Mouse (Mus musculus): ENCODE results near the gene Zfp704. TPM values are rescaled to one million over a fixed set of nuclear protein-coding genes. Genes with fewer than 3 reads are reported as not detected.

Zfp704 gene
- polyA plus RNA-seq, 1 experiment from 2014 or later: 7.2 TPM

DNA sequence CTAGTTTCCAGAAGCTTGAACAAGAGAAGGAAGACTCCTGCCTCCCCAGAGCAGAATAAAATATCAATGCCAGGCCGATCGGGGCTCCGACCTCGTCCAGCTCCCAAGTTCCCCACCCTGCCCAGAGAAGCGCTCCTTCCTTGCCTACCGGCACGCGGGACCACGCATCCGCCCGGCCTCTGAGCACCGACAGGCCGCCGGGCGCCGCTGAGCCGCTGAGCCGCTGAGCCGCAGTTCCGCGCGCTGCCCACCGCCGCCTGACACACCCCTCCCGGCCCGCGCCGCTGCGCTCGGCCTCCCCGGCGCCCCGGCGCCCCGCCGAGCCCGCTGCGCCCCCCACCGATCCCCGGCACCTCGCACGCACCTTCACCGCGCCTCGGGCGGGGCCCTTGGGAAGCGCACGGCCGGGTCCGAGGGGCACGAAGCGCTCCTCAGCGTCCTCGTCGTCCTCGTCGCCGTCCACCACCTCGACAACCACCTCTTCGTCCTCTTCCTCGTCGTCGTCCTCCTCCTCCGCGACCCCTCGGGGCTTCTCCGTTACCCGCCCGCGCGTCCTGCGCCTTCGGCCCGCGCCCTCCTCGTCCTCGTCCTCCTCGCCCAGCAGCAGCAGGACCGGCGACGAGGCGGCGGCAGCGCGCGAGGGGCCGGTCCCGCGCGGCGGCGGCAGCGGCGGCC is 842 bp downstream of the Zfp704 start:
- DNase-seq (ENCODE audit: low spot score): no peak
- Histone ChIP-seq H3K9me3 (no peaks in the 10 kb centered on the region), H3K36me3 (no peaks in the 10 kb centered on the region), H3K4me1 (peaks cover 36% of the 10 kb centered on the region), H3K4me3 (peak overlapping the region; percentile 96), H3K27me3 (ENCODE audit: insufficient read depth, poor library complexity, severe bottlenecking) (no peaks in the 10 kb centered on the region), H3K27ac (peak overlapping the region; percentile 97)
- WGBS: 1% methylated on average over 87 of the region's 94 CpGs

DNA sequence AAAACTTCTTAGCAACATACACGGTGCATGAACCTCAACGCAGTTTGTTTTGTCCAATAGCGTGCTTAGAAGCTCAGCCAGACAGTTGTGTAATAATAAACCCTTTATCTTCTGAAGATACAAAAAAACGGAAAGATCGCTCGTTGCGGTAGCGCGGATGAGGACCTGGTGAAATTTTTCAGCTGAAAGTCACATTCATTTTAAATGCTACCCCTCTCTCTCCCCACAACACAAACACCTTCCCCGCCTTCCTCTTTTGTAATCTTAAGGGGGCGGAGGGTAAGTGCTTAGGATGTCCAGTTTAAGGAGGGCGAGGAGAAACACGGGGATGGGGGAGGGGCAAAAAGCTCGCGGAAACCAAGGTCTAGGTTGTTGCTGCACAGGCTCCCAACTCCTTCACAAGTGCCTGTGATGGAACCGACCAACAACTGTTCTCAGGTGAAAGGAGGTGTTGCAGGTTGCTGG is 1.4 kb downstream of the Zfp704 start:
- WGBS: under 1% methylated on average over 16 of the region's 16 CpGs

DNA sequence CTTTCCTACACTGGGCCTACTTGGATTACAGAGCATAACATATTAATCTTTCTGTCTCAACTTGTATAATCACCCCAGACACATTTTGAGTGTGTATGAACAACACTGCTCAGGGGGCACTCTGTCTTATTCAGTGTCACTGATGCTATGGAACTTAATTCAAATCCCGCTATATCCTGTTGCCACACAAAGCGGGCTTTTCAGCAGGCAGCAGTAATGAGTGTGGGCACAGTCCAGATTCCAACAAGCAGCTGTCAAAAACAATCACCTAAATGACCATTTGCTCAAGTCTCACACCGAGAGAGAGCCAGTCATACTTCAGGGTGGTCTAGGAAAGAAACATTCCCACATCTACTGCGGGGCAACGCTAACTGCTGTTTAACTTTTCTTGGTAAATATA is 2.2 kb downstream of the Zfp704 start:
- H3K4me3 ChIP-seq: peak overlapping the region; percentile 96; the same call in 1 of the 2 replicates
- no peak for DNase-seq (ENCODE audit: low spot score)
- WGBS: 65% methylated on average over 5 of the region's 5 CpGs
- H3K27me3 ChIP-seq (ENCODE audit: insufficient read depth, poor library complexity, severe bottlenecking): no peaks in the 10 kb centered on the region
- no peaks in the 10 kb centered on the region for H3K9me3 ChIP-seq
- peaks cover 36% of the 10 kb centered on the region for H3K4me1 ChIP-seq
- H3K36me3 ChIP-seq: no peaks in the 10 kb centered on the region
- H3K27ac ChIP-seq: no peak overlapping the region

More for the DNA sequence above, 1.4 kb downstream of the Zfp704 start:
- no peak for DNase-seq (ENCODE audit: low spot score)
- no peaks in the 10 kb centered on the region for H3K9me3 ChIP-seq
- H3K4me1 ChIP-seq: peaks cover 36% of the 10 kb centered on the region
- no peaks in the 10 kb centered on the region for H3K36me3 ChIP-seq
- peak overlapping the region; percentile 96 for H3K4me3 ChIP-seq
- H3K27me3 ChIP-seq (ENCODE audit: insufficient read depth, poor library complexity, severe bottlenecking): no peaks in the 10 kb centered on the region
- peak overlapping the region; percentile 97 for H3K27ac ChIP-seq

DNA sequence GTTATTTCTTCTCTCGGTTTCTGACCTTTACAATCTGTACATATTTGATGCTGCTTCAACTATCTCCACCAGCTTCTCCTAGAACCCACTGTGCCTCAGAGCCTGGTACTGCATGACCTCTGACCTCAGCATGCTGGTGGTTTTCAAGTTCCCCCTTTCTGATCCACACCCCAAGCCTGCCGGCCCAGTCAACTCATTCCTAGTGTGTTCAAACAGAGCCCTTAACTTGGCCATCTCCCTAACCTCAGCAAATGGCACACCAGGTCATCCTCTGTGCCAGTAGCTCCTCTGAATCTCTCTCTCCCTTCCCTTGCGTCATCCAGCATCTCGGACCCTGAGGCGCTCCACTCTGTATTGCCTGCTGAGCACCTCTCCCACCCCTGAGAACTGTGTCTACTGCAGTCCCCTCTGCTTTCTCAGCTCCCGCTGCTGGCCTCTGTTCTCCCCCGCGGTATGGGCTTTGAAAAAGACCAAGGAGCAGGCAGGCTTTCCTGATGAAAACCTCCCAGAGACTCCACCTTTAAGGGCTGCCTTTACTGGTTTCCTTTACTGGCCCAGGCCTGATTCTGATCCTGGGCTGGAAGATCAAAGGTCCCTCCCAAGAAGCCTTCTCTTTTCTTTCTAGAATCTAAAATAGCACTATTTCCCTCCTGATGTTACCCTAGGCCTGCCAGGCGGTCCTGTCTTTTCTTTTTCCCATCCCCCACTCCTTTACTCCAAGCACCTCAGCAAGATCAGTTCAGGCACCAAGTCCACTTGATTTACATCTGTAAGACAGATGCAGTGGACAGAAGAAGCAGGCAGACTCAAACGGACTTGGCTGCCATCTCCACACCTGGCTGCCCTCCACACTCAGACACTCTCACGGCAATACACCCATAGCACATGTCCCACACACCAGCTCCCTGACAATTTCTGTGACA is 3.8 kb downstream of the Zfp704 start:
- Histone ChIP-seq H3K9me3 (no peaks in the 10 kb centered on the region), H3K27me3 (ENCODE audit: insufficient read depth, poor library complexity, severe bottlenecking) (no peaks in the 10 kb centered on the region), H3K36me3 (no peaks in the 10 kb centered on the region), H3K27ac (peak overlapping the region; percentile 56; the same call in 1 of the 2 replicates), H3K4me3 (no peak overlapping the region), H3K4me1 (peaks cover 34% of the 10 kb centered on the region)
- 38% methylated on average over 11 of the region's 11 CpGs for WGBS
- DNase-seq (ENCODE audit: low spot score): no peak

DNA sequence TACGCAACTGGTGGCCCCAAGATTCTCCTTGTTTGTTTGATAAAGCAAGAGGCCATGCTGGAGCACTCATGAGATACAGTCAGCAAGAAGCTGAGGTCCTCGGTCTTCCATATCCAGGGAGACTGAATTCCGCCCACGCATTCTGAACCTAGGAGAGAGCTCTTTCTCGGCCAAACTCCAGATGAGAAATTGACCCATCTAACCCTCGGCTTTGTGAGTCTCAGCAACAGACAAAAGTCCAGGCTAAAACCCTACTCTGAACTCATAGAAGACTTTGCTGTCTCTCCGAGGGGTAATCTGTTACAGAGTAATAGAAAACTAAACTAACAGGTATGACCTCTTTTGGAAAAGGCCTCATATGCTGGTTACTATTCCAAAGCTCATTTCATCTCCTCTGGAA is 4.9 kb downstream of the Zfp704 start:
- Histone ChIP-seq H3K27me3 (ENCODE audit: insufficient read depth, poor library complexity, severe bottlenecking) (no peaks in the 10 kb centered on the region), H3K4me1 (peaks cover 44% of the 10 kb centered on the region), H3K4me3 (no peak overlapping the region), H3K36me3 (no peaks in the 10 kb centered on the region), H3K27ac (no peak overlapping the region), H3K9me3 (no peaks in the 10 kb centered on the region)
- no peak for DNase-seq (ENCODE audit: low spot score)
- WGBS: 80% methylated on average over 7 of the region's 7 CpGs

DNA sequence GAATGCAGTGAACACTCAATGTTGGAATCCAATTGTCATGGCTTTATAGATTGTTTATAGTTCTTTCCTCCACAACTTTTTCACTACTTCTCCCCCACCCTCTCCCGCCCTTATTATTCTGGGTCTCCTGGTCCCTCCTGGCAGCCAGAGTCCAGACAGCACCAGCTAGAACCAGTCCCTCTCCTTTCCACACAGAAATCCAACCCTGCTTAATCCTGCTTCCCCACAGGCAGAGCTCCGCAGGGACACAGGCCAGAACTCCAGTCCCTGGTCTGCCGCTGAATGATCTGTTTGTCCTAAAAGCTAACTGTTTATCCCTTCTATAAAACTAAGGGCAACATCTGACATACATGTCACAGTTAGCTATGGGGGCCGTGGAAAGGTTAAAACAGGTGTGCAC is 6.0 kb downstream of the Zfp704 start:
- no peaks in the 10 kb centered on the region for H3K9me3 ChIP-seq
- peaks cover 50% of the 10 kb centered on the region for H3K4me1 ChIP-seq
- no peaks in the 10 kb centered on the region for H3K36me3 ChIP-seq
- no peak overlapping the region for H3K27ac ChIP-seq
- no peak for DNase-seq (ENCODE audit: low spot score)
- H3K27me3 ChIP-seq (ENCODE audit: insufficient read depth, poor library complexity, severe bottlenecking): no peaks in the 10 kb centered on the region
- no peak overlapping the region for H3K4me3 ChIP-seq
- 87% methylated on average over 4 of the region's 4 CpGs for WGBS

DNA sequence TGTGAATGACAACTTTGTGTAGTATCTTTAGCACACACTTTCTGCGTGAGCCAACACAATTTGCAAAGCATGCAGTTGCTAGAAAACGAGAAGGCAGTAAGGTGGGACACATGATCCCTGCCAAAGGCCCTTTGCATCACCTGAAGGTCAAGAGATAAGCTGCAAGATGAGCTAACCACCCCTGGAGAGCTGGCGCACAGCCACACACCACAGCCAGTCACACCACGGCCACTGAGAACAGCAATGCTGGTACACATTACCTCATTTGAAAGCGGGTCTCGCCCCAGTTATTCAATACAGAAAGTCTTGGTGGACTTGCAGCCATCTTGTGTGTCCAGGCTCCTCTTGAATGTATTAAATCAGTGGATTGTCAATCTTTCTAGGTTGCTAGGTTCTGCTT is 9.3 kb downstream of the Zfp704 start:
- WGBS: 74% methylated on average over 6 of the region's 6 CpGs
- DNase-seq (ENCODE audit: low spot score): no peak

DNA sequence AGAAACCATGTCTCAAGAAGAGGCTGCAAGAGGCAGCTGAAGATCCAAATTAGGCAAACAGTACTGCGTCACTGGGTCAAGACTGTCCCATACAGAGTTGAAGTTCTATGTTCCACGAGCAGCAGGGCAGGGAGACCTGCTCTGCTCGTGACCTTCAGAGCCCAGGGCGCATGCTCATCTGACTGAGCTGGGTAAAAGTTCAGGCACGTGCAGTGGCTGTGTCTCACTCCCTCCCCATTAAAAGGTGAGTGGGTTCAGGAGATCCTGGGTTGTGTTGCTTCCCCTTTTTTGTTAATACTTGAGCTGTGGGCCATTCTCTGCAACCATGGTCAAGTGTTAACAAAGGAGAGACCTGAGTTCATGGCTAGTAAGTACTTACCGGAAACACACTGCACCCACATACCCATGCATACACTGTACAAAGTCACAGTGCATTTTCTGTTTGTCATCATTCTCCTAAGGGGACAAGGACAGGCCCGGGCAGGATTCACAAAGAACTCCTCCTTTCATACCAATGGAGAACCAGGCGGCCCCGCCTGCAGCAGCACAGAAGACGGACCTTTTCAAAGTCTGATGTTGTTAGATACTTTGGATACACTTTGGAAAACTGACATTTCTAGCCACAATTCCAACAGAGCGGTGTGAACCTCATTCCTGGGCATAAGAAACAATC is 10.0 kb downstream of the Zfp704 start:
- H3K27me3 ChIP-seq (ENCODE audit: insufficient read depth, poor library complexity, severe bottlenecking): no peaks in the 10 kb centered on the region
- no peaks in the 10 kb centered on the region for H3K36me3 ChIP-seq
- H3K4me3 ChIP-seq: no peak overlapping the region
- 0 out of 2 replicates have a peak overlapping the region, but pooled peaks have one; percentile 11 for H3K27ac ChIP-seq
- WGBS: 69% methylated on average over 11 of the region's 11 CpGs
- H3K4me1 ChIP-seq: peaks cover 34% of the 10 kb centered on the region
- no peak for DNase-seq (ENCODE audit: low spot score)
- no peaks in the 10 kb centered on the region for H3K9me3 ChIP-seq

More for the DNA sequence above, 9.3 kb downstream of the Zfp704 start:
- Histone ChIP-seq H3K27ac (no peak overlapping the region), H3K4me1 (peaks cover 37% of the 10 kb centered on the region), H3K4me3 (no peak overlapping the region), H3K36me3 (no peaks in the 10 kb centered on the region), H3K9me3 (no peaks in the 10 kb centered on the region), H3K27me3 (ENCODE audit: insufficient read depth, poor library complexity, severe bottlenecking) (no peaks in the 10 kb centered on the region)

DNA sequence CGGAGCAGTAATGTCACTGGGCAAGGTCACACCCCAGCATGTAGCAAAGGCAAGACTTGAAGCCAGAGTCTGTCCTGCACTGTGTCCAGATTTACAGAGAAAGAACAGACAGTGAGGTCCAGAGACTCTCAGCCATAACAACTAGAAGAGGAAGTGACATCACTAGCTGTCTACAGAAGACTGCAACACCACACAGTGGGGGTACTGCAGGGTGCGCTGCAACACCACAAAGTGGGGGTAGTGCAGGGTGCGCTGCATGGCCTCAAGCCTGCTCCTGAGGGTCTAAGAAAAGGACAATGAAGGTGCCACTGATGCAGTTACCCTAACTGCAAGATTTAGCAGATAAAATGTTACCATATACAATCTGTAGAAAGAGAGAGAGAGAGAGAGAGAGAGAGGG is 11.8 kb downstream of the Zfp704 start:
- Histone ChIP-seq H3K36me3 (no peaks in the 10 kb centered on the region), H3K4me1 (peaks cover 27% of the 10 kb centered on the region), H3K27me3 (ENCODE audit: insufficient read depth, poor library complexity, severe bottlenecking) (no peaks in the 10 kb centered on the region), H3K9me3 (no peaks in the 10 kb centered on the region), H3K27ac (peak overlapping the region; percentile 25; the same call in 1 of the 2 replicates), H3K4me3 (no peak overlapping the region)
- no peak for DNase-seq (ENCODE audit: low spot score)
- 88% methylated on average over 3 of the region's 3 CpGs for WGBS

DNA sequence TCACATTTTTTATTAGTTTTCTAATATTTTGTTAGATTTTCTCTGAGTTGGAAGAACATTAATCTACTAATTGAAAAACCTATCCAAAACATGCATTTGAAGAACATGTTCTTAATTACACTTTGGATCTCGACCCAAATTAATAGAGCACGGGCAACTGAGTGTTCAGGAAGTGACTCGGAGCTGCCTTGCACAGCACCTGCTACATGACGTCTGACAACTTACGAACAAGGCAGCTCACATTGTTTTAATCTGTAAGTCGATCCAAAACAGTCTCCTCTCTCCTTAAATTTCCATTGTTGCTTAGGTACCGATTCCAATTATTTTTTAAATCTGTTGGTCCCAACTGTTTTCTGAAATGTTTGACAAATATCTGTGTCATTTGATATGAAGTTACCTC is 15.4 kb downstream of the Zfp704 start:
- H3K27ac ChIP-seq: no peak overlapping the region
- DNase-seq (ENCODE audit: low spot score): no peak
- 75% methylated on average over 7 of the region's 7 CpGs for WGBS
- H3K4me1 ChIP-seq: peaks cover 16% of the 10 kb centered on the region
- no peaks in the 10 kb centered on the region for H3K36me3 ChIP-seq
- H3K27me3 ChIP-seq (ENCODE audit: insufficient read depth, poor library complexity, severe bottlenecking): no peaks in the 10 kb centered on the region
- H3K4me3 ChIP-seq: no peak overlapping the region
- no peaks in the 10 kb centered on the region for H3K9me3 ChIP-seq

DNA sequence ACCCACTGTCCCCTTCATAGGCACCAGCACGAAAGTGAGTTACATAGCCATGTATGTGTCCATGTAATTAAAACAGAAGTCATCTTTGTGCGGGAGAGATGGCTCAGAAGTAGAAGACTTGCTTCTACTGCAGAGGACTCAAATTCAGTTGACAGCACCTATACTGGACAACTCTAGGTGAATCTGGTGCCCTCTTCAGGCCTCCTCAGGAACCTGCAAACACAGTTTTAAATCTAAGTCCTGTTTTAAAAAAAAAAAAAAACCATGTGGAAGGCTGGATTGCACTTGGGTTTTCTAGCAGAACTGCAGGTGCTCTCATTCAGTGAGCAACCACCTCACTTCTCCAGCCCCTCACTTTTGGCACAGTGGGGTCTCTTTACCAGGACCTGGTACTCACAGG is 16.1 kb downstream of the Zfp704 start:
- 64% methylated on average over 2 of the region's 2 CpGs for WGBS

DNA sequence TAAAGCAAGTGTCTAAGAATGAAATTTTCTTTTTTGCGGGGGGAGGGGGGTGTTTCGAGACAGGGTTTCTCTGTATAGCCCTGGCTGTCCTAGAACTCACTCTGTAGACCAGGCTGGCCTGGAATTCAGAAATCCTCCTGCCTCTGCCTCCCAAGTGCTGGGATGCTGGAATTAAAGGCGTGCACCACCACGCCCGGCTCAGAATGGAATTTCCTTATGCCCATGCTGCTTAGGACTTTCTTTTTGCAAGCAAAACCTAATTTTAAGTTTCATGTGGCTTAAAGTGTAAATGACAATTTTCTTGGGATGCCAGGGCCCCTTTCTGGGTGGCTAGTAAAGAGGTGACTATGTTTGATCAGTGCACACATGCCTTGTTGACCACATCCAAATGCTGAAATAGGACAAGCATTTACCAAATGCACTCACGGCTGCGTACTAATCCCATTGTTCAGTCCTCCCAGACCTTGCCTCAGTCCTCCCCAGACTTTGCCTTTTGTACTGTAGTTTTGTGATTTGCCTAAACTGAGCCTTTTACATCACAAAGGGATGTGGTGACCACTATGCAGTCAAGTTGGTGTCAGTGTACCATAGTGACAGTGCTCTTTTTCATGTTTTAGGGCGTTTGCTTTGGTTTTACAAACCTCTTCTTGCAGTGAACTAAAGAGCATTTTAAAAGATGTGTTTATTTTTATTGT is 18.3 kb downstream of the Zfp704 start:
- H3K27ac ChIP-seq: no peak overlapping the region
- no peaks in the 10 kb centered on the region for H3K27me3 ChIP-seq (ENCODE audit: insufficient read depth, poor library complexity, severe bottlenecking)
- H3K4me3 ChIP-seq: no peak overlapping the region
- WGBS: 93% methylated on average over 8 of the region's 8 CpGs
- H3K4me1 ChIP-seq: peaks cover 12% of the 10 kb centered on the region
- peaks cover 4% of the 10 kb centered on the region; the same call in 1 of the 2 replicates for H3K36me3 ChIP-seq
- H3K9me3 ChIP-seq: no peaks in the 10 kb centered on the region
- no peak for DNase-seq (ENCODE audit: low spot score)

More for the DNA sequence above, 16.1 kb downstream of the Zfp704 start:
- Histone ChIP-seq H3K27me3 (ENCODE audit: insufficient read depth, poor library complexity, severe bottlenecking) (no peaks in the 10 kb centered on the region), H3K4me3 (no peak overlapping the region), H3K27ac (no peak overlapping the region), H3K36me3 (no peaks in the 10 kb centered on the region), H3K9me3 (no peaks in the 10 kb centered on the region), H3K4me1 (peaks cover 19% of the 10 kb centered on the region)
- no peak for DNase-seq (ENCODE audit: low spot score)
